Mouse (Mus musculus) midbrain, postnatal 0 days (tissue): ENCODE measurements around the gene Csnk2b. TPM values are rescaled to one million over a fixed set of nuclear protein-coding genes. Genes with fewer than 3 reads are reported as not detected.

Source experiments
- ATAC-seq: fragments of 200-750 bp; cut with Nextera tagmentation; 2 replicates; pipeline ENCODE4 v1.8.0; 2017; ENCODE audit warnings: moderate number of reproducible peaks, mild to moderate bottlenecking, moderate TSS enrichment, moderate library complexity; ENCODE audit not compliant: low FRiP score
- DNase-seq: peaks from one replicate; pipeline ENCODE4 v3.0.0-alpha.2; 2015; ENCODE audit warnings: low spot score
- H3K27ac ChIP-seq: fragments of 300-500 bp; sonication (generic); 2 replicates; pipeline ENCODE4 v1.5.1; 2014; ENCODE audit warnings: low read depth, mild to moderate bottlenecking, low read length, mixed read lengths
- H3K27me3 ChIP-seq: fragments of 300-500 bp; sonication (generic); 2 replicates; pipeline ENCODE4 v1.6.1; 2014; ENCODE audit warnings: low read length, control low read depth, mixed read lengths; ENCODE audit not compliant: insufficient read depth
- H3K36me3 ChIP-seq: fragments of 300-500 bp; sonication (generic); 2 replicates; pipeline ENCODE4 v1.6.1; 2014; ENCODE audit warnings: low read length, control low read depth, mixed read lengths; ENCODE audit not compliant: insufficient read depth
- H3K4me1 ChIP-seq: fragments of 300-500 bp; sonication (generic); 2 replicates; pipeline ENCODE4 v1.6.1; 2014; ENCODE audit warnings: mild to moderate bottlenecking, control low read depth, antibody characterized with exemption, low read length, mixed read lengths; ENCODE audit not compliant: insufficient read depth
- H3K4me2 ChIP-seq: fragments of 300-500 bp; sonication (generic); 2 replicates; pipeline ENCODE4 v1.6.1; 2014; ENCODE audit warnings: low read depth, mild to moderate bottlenecking, low read length, mixed read lengths; ENCODE audit not compliant: poor library complexity, severe bottlenecking
- H3K4me3 ChIP-seq: fragments of 300-500 bp; sonication (generic); 2 replicates; pipeline ENCODE4 v1.5.1; 2014; ENCODE audit warnings: low read depth, mild to moderate bottlenecking, low read length, moderate library complexity
- H3K9ac ChIP-seq: fragments of 300-500 bp; sonication (generic); replicated peaks from 2 replicates; pipeline ENCODE4 v1.6.1; 2014; ENCODE audit warnings: mild to moderate bottlenecking, low read length, moderate library complexity, mixed read lengths; ENCODE audit not compliant: poor library complexity, severe bottlenecking
- H3K9me3 ChIP-seq: fragments of 300-500 bp; sonication (generic); 2 replicates; pipeline ENCODE4 v1.6.1; 2016; ENCODE audit warnings: low read length, control low read depth
- CTCF ChIP-seq: IDR thresholded peaks from 2 replicates; pipeline ENCODE4 v1.5.1; 2016; ENCODE audit warnings: antibody characterized with exemption, mild to moderate bottlenecking
- WGBS: fragments of 180-500 bp; shearing (Covaris S2); extraction: QIAGEN DNeasy Blood & Tissue Kit; methylation state at CpG from one replicate; pipeline ENCODE4 v1.1.7; 2014; 5-methylcytosine and 5-hydroxymethylcytosine counted together
- polyA plus RNA-seq: library from polyadenylated mRNA; unstranded; fragments of >200 nt; fragmentation: Nextera tagmentation; extraction: Ambion mirVana; gene quantifications from 2 replicates; pipeline ENCODE4 v1.2.1, GENCODE M21; 2015
- total RNA-seq: library from RNA; depleted of rRNA; stranded (reverse); fragments of >200 nt; gene quantifications from 2 replicates; pipeline ENCODE4 v1.2.3, GENCODE M21; 2014

Gene Csnk2b
- total and polyA plus RNA-seq, 2 experiments from 2014 or later, result 287 to 332 TPM

GRCm38 (mm10) chr17:35106522-35106921 is 15.3 kb downstream of the Csnk2b start:
- Histone ChIP-seq H3K4me1 (no peaks in the 10 kb centered on the region), H3K27me3 (no peaks in the 10 kb centered on the region), H3K4me3 (no peak overlapping the region), H3K9ac (no peak overlapping the region), H3K36me3 (peaks cover 22% of the 10 kb centered on the region), H3K9me3 (no peaks in the 10 kb centered on the region), H3K4me2 (peak overlapping the region; percentile 26; the same call in 1 of the 2 replicates), H3K27ac (no peak overlapping the region)
- WGBS, result 56% methylated on average over 3 of the region's 3 CpGs
- TF ChIP-seq CTCF, result peak; percentile 62
- DNase-seq (peak; percentile 42), ATAC-seq (no peak)

GRCm38 (mm10) chr17:35105740-35106389 is 16.0 kb downstream of the Csnk2b start:
- 21% methylated on average over 13 of the region's 13 CpGs for WGBS
- ATAC-seq (peak; percentile 14; the same call in 1 of the 2 replicates), DNase-seq (peak; percentile 72)
- Histone ChIP-seq H3K9me3 (no peaks in the 10 kb centered on the region), H3K4me1 (no peaks in the 10 kb centered on the region), H3K36me3 (peaks cover 28% of the 10 kb centered on the region), H3K27me3 (no peaks in the 10 kb centered on the region), H3K4me3 (no peak overlapping the region), H3K9ac (no peak overlapping the region), H3K4me2 (peak overlapping the region; percentile 26; the same call in 1 of the 2 replicates), H3K27ac (no peak overlapping the region)
- peak; percentile 70 for TF ChIP-seq CTCF

- Histone ChIP-seq H3K9ac (no peak overlapping the region), H3K27ac (no peak overlapping the region), H3K9me3 (no peaks in the 10 kb centered on the region), H3K27me3 (no peaks in the 10 kb centered on the region), H3K4me1 (no peaks in the 10 kb centered on the region), H3K4me2 (no peak overlapping the region), H3K36me3 (peaks cover 38% of the 10 kb centered on the region), H3K4me3 (no peak overlapping the region)
- WGBS, result 79% methylated on average over 6 of the region's 6 CpGs
- ATAC-seq (no peak), DNase-seq (no peak)
- no peak for TF ChIP-seq CTCF
These were observed 17.1 kb downstream of the Csnk2b start for GRCm38 (mm10) chr17:35104754-35105153.

- Histone ChIP-seq H3K9ac (no peak overlapping the region), H3K9me3 (no peaks in the 10 kb centered on the region), H3K4me3 (no peak overlapping the region), H3K27ac (no peak overlapping the region), H3K4me1 (no peaks in the 10 kb centered on the region), H3K27me3 (no peaks in the 10 kb centered on the region), H3K4me2 (no peak overlapping the region), H3K36me3 (peaks cover 45% of the 10 kb centered on the region)
- TF ChIP-seq CTCF, result no peak
- DNase-seq (no peak), ATAC-seq (no peak)
- WGBS, result 95% methylated on average over 7 of the region's 7 CpGs
These were observed 17.8 kb downstream of the Csnk2b start for GRCm38 (mm10) chr17:35104079-35104478.

- no peak for TF ChIP-seq CTCF
- H3K27me3 ChIP-seq, result no peaks in the 10 kb centered on the region
These were observed 18.6 kb downstream of the Csnk2b start for GRCm38 (mm10) chr17:35103221-35103690.

GRCm38 (mm10) chr17:35102299-35102698 is 19.6 kb downstream of the Csnk2b start:
- DNase-seq (no peak), ATAC-seq (no peak)
- H3K4me3 ChIP-seq, result no peak overlapping the region
- no peak for TF ChIP-seq CTCF
- H3K9ac ChIP-seq, result no peak overlapping the region
- peaks cover 57% of the 10 kb centered on the region for H3K36me3 ChIP-seq
- 82% methylated on average over 6 of the region's 8 CpGs for WGBS
- H3K4me2 ChIP-seq, result no peak overlapping the region
- no peak overlapping the region for H3K27ac ChIP-seq
- H3K4me1 ChIP-seq, result no peaks in the 10 kb centered on the region
- H3K27me3 ChIP-seq, result no peaks in the 10 kb centered on the region
- no peaks in the 10 kb centered on the region for H3K9me3 ChIP-seq

More at GRCm38 (mm10) chr17:35103221-35103690, 18.6 kb downstream of the Csnk2b start:
- Histone ChIP-seq H3K9me3 (no peaks in the 10 kb centered on the region), H3K4me1 (no peaks in the 10 kb centered on the region), H3K27ac (no peak overlapping the region), H3K36me3 (peaks cover 51% of the 10 kb centered on the region), H3K9ac (no peak overlapping the region), H3K4me3 (no peak overlapping the region), H3K4me2 (no peak overlapping the region)
- ATAC-seq (no peak), DNase-seq (no peak)
- WGBS, result 71% methylated on average over 6 of the region's 6 CpGs
